Mouse (Mus musculus): ENCODE data around the gene Stk38l.

GRCm38 (mm10) chr6:146753560-146754160, 28.9 kb downstream of the Stk38l start:
- TF ChIP-seq CTCF (IDR thresholded peaks at IDR 0.05; ENCODE audit: low read depth) (no peak), EP300 (IDR thresholded peaks at IDR 0.05; ENCODE audit: low read depth) (no peak)
